Comparison of ENCODE assay signal across 17 mouse cellular contexts in the genomic region with DNA sequence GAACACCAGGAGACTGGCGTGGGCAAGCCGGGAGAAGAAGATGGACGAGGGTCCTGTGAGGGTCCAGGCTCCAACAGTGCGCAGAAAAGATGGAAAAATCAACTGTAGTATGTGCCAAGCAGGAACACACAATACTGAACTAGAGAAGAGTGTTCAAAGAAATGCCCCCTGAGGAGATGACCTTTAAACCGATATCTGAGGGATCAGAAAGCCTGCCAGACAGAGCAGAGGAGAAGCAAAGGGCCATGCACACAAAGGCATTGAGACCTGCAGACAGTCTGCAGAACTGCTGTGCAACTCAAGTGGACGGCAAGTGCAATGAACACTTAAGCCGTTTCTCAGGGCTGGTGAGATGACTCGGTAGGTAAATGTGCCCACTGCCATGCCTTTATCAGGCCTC.
"Had no signal": no experiment of that assay in that cellular context is flagged by ENCODE, and none has a peak within 500 bp of the region (broad histone marks: within the 10 kb centered on the region; RNA-seq: fewer than 3 reads in every experiment).

No protein-coding gene starts in this region.

- H3K27ac ChIP-seq: lung, embryonic 15.5 days; macrophage; midbrain, embryonic 13.5 days; midbrain, embryonic 15.5 days; neural tube, embryonic 13.5 days; stomach, embryonic 15.5 days; stomach, postnatal 0 days had no signal

- H3K9me3 ChIP-seq: lung, embryonic 15.5 days; megakaryocyte, embryonic 14.5 days; midbrain, embryonic 13.5 days; midbrain, embryonic 15.5 days; neural tube, embryonic 13.5 days; stomach, embryonic 15.5 days had no signal

- DNase-seq: lung, adult 2 months; lung, postnatal 14 days; lung, postnatal 36 days; right cerebral cortex, postnatal 14 days; thymus, adult 2 months; thymus, postnatal 25 days; thymus, postnatal 4 days had no signal

- H3K27me3 ChIP-seq: lung, embryonic 15.5 days; megakaryocyte, embryonic 14.5 days; midbrain, embryonic 13.5 days; midbrain, embryonic 15.5 days; neural tube, embryonic 13.5 days; stomach, embryonic 15.5 days had no signal

- H3K9ac ChIP-seq: lung, embryonic 15.5 days; midbrain, embryonic 13.5 days; midbrain, embryonic 15.5 days; neural tube, embryonic 13.5 days; stomach, embryonic 15.5 days had no signal

- H3K4me3 ChIP-seq: lung, embryonic 15.5 days; megakaryocyte, embryonic 14.5 days; midbrain, embryonic 13.5 days; midbrain, embryonic 15.5 days; neural tube, embryonic 13.5 days; stomach, embryonic 15.5 days had no signal

- ATAC-seq: lung, postnatal 0 days; midbrain, embryonic 13.5 days; midbrain, embryonic 15.5 days had no signal

- H3K36me3 ChIP-seq: lung, embryonic 15.5 days; midbrain, embryonic 15.5 days; stomach, embryonic 15.5 days had no signal

- H3K4me1 ChIP-seq: lung, embryonic 15.5 days; megakaryocyte, embryonic 14.5 days; midbrain, embryonic 15.5 days; stomach, embryonic 15.5 days had no signal

- H3K4me2 ChIP-seq: lung, embryonic 15.5 days; midbrain, embryonic 11.5 days; midbrain, embryonic 13.5 days; midbrain, embryonic 15.5 days; neural tube, embryonic 13.5 days; stomach, embryonic 15.5 days had no signal
